Mouse (Mus musculus) T-helper 2 cell (primary cell): ENCODE results near the gene Efhd1.

Experiments used
- in situ Hi-C: fragments of 300-600 bp; cut with MboI, MseI; formaldehyde crosslinking; loops from one replicate; pipeline ENCODE4 v1.15.1; 2025; ENCODE audit warnings: high pct_unique_total_duplicates

Gene Efhd1

DNA sequence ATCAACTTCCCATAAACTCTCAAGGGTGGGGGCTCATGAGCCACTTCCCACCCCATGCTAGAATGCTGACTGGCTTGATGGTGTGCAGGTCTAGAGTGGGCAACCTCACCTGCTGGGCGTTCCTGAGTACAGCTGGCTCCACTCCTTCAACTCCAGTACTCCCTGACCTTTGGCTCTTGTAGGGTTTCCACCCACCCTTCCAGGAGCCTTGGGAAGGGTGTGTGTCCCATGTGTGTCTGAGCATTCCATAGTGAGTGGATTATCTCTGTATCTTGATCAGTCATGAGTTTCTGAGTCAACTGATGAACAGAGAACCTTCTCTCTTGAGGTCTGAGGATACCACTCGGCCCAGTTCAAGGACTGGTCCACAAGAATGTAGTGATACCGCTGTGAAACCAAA, 44.8 kb downstream of the Efhd1 start:
- in situ Hi-C loops: no loop called here

- in situ Hi-C loops: no loop called here
These were observed 45.5 kb downstream of the Efhd1 start for GRCm38 (mm10) chr1:87309621-87310020.

- in situ Hi-C loops: no loop called here
These were observed 48.5 kb downstream of the Efhd1 start for GRCm38 (mm10) chr1:87312681-87313080.

GRCm38 (mm10) chr1:87313116-87313515, 49.0 kb downstream of the Efhd1 start:
- in situ Hi-C loops: no loop called here

GRCm38 (mm10) chr1:87313843-87314570, 49.8 kb downstream of the Efhd1 start:
- in situ Hi-C loops: no loop called here

DNA sequence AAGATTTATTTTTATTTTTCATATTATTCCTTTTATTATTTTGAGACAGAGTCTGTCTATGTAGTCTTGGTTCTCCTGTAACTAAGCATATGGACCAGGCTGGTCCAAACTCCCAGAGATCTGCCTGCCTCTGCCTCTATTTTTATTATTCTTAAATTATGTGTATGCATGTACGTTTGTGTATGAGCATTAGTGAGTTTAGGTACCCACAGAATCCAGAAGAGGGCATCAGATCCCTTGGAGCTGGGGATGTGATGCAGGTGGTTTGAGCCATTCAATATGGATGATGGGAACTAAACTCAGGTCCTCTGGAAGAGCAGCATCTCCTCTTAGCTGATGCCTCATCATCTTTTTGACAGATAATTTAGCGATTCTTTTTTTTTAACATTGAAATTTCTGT, 51.3 kb downstream of the Efhd1 start:
- in situ Hi-C loops: no loop called here

DNA sequence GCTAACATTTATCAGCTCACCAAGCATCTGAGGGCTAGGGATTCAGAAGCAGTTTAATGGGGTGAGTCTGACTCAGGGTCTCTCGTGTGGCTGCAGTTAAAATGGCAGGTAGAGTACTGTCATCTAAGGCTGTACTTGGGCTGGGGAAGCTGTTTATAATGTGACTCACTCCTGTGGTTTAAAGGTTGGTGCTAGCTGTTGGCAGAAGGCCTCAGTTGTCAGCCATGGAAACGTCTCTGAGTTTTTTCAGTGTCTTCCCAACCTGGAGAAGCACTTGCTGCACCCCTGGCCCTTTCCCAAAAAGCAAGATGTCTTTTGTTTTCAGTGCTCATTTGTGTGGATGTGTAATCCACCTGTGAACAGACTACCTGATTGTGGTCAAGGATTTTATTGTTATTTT, 51.7 kb downstream of the Efhd1 start:
- in situ Hi-C loops: no loop called here

- in situ Hi-C loops: no loop called here
These were observed 52.5 kb downstream of the Efhd1 start for GRCm38 (mm10) chr1:87316672-87317071.

GRCm38 (mm10) chr1:87321071-87321470, 56.9 kb downstream of the Efhd1 start:
- in situ Hi-C loops: no loop called here

DNA sequence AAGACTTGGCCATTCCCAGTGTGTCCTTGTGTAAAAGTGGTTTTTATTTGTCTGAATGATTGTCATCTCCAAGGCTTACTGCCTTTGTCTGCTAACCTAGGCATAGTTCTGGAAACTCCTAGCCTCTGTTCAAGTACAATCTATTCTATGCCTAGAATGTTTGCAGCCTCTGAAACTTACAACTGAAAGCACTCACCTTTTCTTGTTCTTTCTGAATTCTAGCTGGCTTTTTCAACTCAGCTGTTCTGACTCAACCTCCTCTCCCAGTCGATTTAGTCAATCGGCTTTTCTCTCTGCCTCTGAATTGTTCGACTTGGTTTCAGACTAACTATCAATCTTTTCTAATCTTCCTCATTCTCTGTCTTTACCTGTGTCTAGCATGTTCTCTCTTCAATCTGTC, 58.6 kb downstream of the Efhd1 start:
- in situ Hi-C loops: no loop called here

DNA sequence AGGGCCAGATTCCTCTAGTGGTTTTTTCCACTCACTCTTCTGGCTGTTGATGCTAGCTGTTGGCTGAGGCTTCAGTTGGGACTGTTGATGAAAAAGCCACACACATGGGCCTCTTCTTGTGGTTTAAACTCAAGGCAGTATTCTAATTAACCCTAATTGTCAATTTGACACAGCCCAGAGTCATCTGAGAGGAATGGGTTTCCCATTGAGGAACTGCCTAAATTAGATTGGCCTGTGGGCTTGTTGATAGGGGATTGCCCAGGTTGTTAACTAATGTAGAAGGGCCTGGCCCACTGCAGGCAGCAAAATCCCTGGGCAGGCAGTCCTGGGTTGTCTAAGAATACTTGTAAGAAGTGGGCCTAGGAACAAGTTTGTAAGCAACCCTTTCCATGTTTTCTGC, 60.5 kb downstream of the Efhd1 start:
- in situ Hi-C loops: no loop called here

DNA sequence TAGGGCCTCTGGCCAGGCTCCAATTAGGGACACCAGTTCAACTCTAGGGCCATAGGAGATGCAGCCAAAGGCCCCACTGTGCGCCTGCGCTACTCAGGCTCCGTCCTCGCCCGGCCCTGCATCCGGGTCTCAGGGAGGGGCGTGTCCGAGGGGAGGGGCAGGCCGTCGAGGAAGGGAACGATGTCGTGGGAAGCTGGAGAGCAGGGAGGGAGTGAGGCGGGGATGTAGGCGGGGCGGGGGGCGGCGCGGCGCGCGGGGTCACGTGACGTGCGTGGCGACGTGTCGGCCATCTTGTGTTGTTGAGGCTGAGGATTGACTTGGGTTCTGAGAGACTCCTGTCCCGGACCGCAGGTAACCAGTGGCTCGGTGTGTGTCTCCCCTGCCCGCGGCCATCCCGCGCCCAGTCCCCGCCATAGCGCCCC, 62.6 kb downstream of the Efhd1 start, which contains the start of gene Gigyf2:
Gene Gigyf2, plus strand, starts transcription at position 257 of the 422 bp plus-strand sequence.
- in situ Hi-C loops: no loop called here

DNA sequence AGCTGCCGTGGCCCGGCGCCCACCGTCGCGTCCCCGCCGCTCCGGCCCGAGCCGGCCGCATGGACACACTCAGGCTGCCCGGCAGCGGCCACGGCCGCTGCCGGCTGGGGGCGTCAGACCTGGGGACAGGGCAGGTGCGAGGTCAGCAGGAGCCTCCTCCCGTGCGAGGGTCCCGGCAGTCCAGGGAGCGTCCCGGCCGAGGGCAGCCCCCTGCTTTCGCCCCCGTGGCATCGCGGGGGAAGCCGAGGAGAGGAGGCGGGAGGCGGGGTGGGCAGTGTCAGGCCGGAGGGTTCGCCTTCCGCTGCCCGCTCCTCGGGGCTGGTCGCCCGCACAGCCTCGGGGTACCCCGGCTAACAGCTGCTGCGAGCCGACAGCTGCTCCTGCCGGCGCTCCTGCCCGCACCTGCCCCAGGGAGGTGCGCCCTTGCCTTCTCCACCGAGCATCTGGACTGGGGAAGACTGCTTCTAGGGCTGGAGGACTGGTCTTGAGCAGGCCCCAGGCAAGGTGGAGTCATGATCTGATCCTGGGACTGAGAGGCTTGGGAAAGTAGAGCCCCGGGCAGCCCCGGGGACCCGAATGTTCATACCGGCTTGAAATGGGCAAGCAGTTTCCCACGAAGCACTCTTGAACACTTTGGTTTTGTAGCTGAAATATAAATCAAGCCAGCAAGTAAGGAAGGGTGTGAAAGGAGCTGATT, 63.1 kb downstream of the Efhd1 start:
- in situ Hi-C loops: no loop called here

DNA sequence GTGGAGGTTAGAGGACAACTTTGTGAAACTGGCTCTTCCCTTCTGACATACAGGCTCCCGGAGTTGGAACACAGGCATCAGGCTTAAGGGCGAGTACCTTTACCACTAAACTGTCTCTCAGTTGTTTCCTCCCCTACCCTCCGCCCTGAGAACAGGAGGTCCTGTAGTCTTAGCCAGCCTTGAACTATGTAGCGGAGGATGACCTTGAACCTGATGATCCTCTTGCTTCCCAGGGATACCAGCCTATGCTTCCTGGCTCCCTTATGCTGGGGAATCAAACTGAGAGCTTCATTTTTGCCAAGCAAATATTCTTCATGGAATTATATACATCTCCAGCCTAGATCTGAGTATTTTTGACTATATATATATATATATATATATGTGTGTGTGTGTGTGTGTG, 67.6 kb downstream of the Efhd1 start:
- in situ Hi-C loops: no loop called here

DNA sequence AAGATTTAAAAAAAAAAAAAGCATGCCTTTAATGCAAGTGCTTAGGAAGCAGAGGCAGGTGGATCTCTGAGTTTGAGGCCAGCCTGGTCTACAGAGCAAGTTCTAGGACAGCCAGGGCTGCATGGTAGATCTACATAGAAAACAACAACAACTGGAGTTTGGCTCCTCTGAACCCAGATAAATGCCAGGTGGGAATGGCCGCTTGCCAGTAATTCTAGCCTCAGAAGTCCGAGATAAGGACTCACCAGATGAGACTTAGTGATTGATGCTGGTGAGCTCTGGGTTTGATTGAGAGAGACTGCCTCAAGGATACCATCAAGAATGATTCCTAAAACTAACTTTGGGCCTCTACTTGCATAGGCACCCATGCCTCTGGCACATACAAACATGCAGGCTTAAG, 86.4 kb downstream of the Efhd1 start:
- in situ Hi-C loops: no loop called here

GRCm38 (mm10) chr1:87360276-87360675, 96.1 kb downstream of the Efhd1 start:
- in situ Hi-C loops: no loop called here
